Mouse (Mus musculus) lung, postnatal 0 days (tissue): Measurements from ENCODE around the gene Uqcc2. TPM values are rescaled to one million over a fixed set of nuclear protein-coding genes. Genes with fewer than 3 reads are reported as not detected.

Experiments
- ATAC-seq: fragments of 200-750 bp; cut with Nextera tagmentation; 2 replicates; pipeline ENCODE4 v1.8.0; 2017; ENCODE audit warnings: moderate library complexity
- DNase-seq: peaks from one replicate; pipeline ENCODE4 v3.0.0-alpha.2; 2016; ENCODE audit warnings: low spot score
- H3K27ac ChIP-seq: fragments of 300-500 bp; sonication (generic); 2 replicates; pipeline ENCODE4 v1.5.1; 2014; ENCODE audit warnings: antibody characterized with exemption, mild to moderate bottlenecking, low read length, mixed read lengths
- H3K27me3 ChIP-seq: fragments of 300-500 bp; sonication (generic); replicated peaks from 2 replicates; pipeline ENCODE4 v1.6.1; 2014; ENCODE audit warnings: low read length, mixed read lengths; ENCODE audit not compliant: insufficient read depth
- H3K36me3 ChIP-seq: fragments of 300-500 bp; sonication (generic); 2 replicates; pipeline ENCODE4 v1.6.1; 2014; ENCODE audit warnings: low read length, mixed read lengths; ENCODE audit not compliant: insufficient read depth
- H3K4me1 ChIP-seq: fragments of 300-500 bp; sonication (generic); 2 replicates; pipeline ENCODE4 v1.6.1; 2014; ENCODE audit warnings: antibody characterized with exemption, low read depth, low read length, mixed read lengths; ENCODE audit not compliant: insufficient read depth
- H3K4me2 ChIP-seq: fragments of 300-500 bp; sonication (generic); replicated peaks from 2 replicates; pipeline ENCODE4 v1.6.1; 2014; ENCODE audit warnings: low read depth, mild to moderate bottlenecking, low read length, moderate library complexity, mixed read lengths
- H3K4me3 ChIP-seq: fragments of 300-500 bp; sonication (generic); 2 replicates; pipeline ENCODE4 v1.5.1; 2014; ENCODE audit warnings: low read depth, low read length
- H3K9ac ChIP-seq: fragments of 300-500 bp; sonication (generic); replicated peaks from 2 replicates; pipeline ENCODE4 v1.6.1; 2014; ENCODE audit warnings: low read depth, mild to moderate bottlenecking
- H3K9me3 ChIP-seq: fragments of 300-500 bp; sonication (generic); 2 replicates; pipeline ENCODE4 v1.6.1; 2016; ENCODE audit warnings: low read length, mixed read lengths
- CTCF ChIP-seq: IDR thresholded peaks from 2 replicates; pipeline ENCODE4 v1.5.1; 2016; ENCODE audit warnings: antibody characterized with exemption, mild to moderate bottlenecking
- EP300 ChIP-seq: IDR thresholded peaks from 2 replicates; pipeline ENCODE4 v1.6.1; 2016; ENCODE audit warnings: antibody characterized with exemption, mild to moderate bottlenecking, control low read depth
- WGBS: fragments of 180-500 bp; shearing (Covaris S2); extraction: QIAGEN DNeasy Blood & Tissue Kit; methylation state at CpG from one replicate; pipeline ENCODE4 v1.1.7; 2014; 5-methylcytosine and 5-hydroxymethylcytosine counted together
- microRNA-seq: library from miRNA; unstranded; fragments of <30 nt; microRNA quantifications from one replicate; pipeline ENCODE4, GENCODE M21; 2016
- polyA plus RNA-seq: library from polyadenylated mRNA; unstranded; fragments of >200 nt; fragmentation: Nextera tagmentation; extraction: Ambion mirVana; gene quantifications from 2 replicates; pipeline ENCODE4 v1.2.1, GENCODE M21; 2015

The Uqcc2 gene
- polyA plus RNA-seq, 1 experiment from 2014 or later: 176 TPM

- Histone ChIP-seq H3K9ac (no peak overlapping the region), H3K4me3 (no peak overlapping the region), H3K9me3 (no peaks in the 10 kb centered on the region), H3K27me3 (no peaks in the 10 kb centered on the region), H3K27ac (no peak overlapping the region), H3K4me1 (0 out of 2 replicates have a peak, but pooled peaks cover 2% of the 10 kb centered on the region), H3K4me2 (no peak overlapping the region), H3K36me3 (no peaks in the 10 kb centered on the region)
- TF ChIP-seq CTCF: no peak
- ATAC-seq (no peak), DNase-seq (no peak)
- 69% methylated on average over 17 of the region's 17 CpGs for WGBS
Observed at GRCm38 (mm10) chr17:27074849-27075745, 58.6 kb downstream of the Uqcc2 start.

- ATAC-seq (no peak), DNase-seq (no peak)
- H3K4me1 ChIP-seq: no peaks in the 10 kb centered on the region
- TF ChIP-seq EP300 (no peak), CTCF (no peak)
- H3K4me3 ChIP-seq: no peak overlapping the region
- H3K27ac ChIP-seq: no peak overlapping the region
- H3K4me2 ChIP-seq: no peak overlapping the region
- 63% methylated on average over 6 of the region's 6 CpGs for WGBS
- no peaks in the 10 kb centered on the region for H3K27me3 ChIP-seq
- no peaks in the 10 kb centered on the region for H3K9me3 ChIP-seq
- H3K9ac ChIP-seq: no peak overlapping the region
- no peaks in the 10 kb centered on the region for H3K36me3 ChIP-seq
Observed at GRCm38 (mm10) chr17:27074236-27074635, 59.5 kb downstream of the Uqcc2 start.

- Histone ChIP-seq H3K36me3 (no peaks in the 10 kb centered on the region), H3K27ac (no peak overlapping the region), H3K4me2 (no peak overlapping the region), H3K9me3 (no peaks in the 10 kb centered on the region), H3K9ac (no peak overlapping the region), H3K4me3 (no peak overlapping the region), H3K27me3 (no peaks in the 10 kb centered on the region), H3K4me1 (no peaks in the 10 kb centered on the region)
- TF ChIP-seq CTCF (no peak), EP300 (no peak)
- WGBS: 69% methylated on average over 6 of the region's 9 CpGs
- no peak for ATAC-seq
- DNase-seq: no peak
Observed at GRCm38 (mm10) chr17:27073778-27074177, 59.9 kb downstream of the Uqcc2 start.

- WGBS: 65% methylated on average over 5 of the region's 5 CpGs
- H3K9ac ChIP-seq: no peak overlapping the region
- TF ChIP-seq CTCF (no peak), EP300 (no peak)
- H3K27me3 ChIP-seq: no peaks in the 10 kb centered on the region
- no peaks in the 10 kb centered on the region for H3K9me3 ChIP-seq
- ATAC-seq (no peak), DNase-seq (no peak)
- H3K27ac ChIP-seq: no peak overlapping the region
- no peak overlapping the region for H3K4me2 ChIP-seq
- no peaks in the 10 kb centered on the region for H3K4me1 ChIP-seq
- no peaks in the 10 kb centered on the region for H3K36me3 ChIP-seq
- H3K4me3 ChIP-seq: no peak overlapping the region
Observed at GRCm38 (mm10) chr17:27073126-27073525, 60.6 kb downstream of the Uqcc2 start.

Small RNA genes lying within 50 kb of the gene (microRNA-seq; reads per million reads assigned to microRNA genes)
- not detected for gene Mir7677

Other genes starting within 250 kb of the Uqcc2 start
- gene Kifc5b, start 216.8 kb downstream of the Uqcc2 start, polyA plus RNA-seq: 0.35 and 0.44 TPM in 2 replicates
- 15.2 and 16.2 TPM in 2 replicates for gene Phf1, start 200.9 kb downstream of the Uqcc2 start, polyA plus RNA-seq
- 179 and 180 TPM in 2 replicates for gene Cuta, start 194.3 kb downstream of the Uqcc2 start, polyA plus RNA-seq
- 1.0 and 1.4 TPM in 2 replicates for gene Syngap1, start 192.7 kb downstream of the Uqcc2 start, polyA plus RNA-seq
- gene Zbtb9, start 160.7 kb downstream of the Uqcc2 start, polyA plus RNA-seq: 9.3 and 9.9 TPM in 2 replicates
- gene Bak1, start 104.9 kb downstream of the Uqcc2 start, polyA plus RNA-seq: 3.8 and 4.0 TPM in 2 replicates
- 3.6 and 3.9 TPM in 2 replicates for gene Itpr3, start 76.6 kb downstream of the Uqcc2 start, polyA plus RNA-seq
- 0.75 and 0.91 TPM in 2 replicates for gene Ip6k3, start 33.9 kb upstream of the Uqcc2 start, polyA plus RNA-seq
- 13.2 and 13.9 TPM in 2 replicates for gene Lemd2, start 70.6 kb upstream of the Uqcc2 start, polyA plus RNA-seq